Mouse (Mus musculus): ENCODE data around the gene Sap30bp.

Sap30bp gene

DNA sequence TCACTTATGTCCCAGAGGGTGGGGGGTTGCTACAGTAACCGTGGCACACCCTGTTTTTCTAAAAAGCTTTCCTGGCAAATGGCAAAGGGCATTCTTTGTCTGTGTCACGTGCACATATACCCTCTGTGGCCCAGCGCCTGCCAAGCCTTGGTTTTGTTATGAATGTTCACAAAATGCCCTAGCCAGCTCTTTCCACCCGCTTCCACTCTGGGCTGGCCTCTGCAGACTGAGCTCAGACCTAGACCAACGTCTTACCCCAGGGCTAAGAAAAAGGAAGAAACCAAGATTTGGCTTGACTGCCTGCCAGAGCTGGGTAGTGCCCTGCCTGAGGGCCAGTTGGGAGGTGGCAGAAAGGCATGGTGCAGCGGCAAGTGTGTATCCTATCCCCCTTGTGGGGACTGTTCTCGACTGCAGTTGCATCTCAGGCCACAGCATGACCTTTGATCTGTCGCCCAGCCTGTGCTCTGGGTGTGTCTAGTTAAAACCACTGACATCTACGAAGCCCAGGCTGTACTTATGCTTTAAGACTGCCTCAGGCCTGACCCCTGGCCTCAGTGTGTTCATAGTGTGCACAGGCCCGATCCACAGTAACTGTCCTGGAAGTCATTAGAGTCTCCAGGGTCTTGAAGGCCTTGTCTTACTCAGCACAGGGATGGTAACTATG is 22.2 kb downstream of the Sap30bp start:
- no peak for DNase-seq (ENCODE audit: extremely low read depth, low read depth, low spot score)

GRCm38 (mm10) chr11:115956453-115956852 is 23.4 kb downstream of the Sap30bp start:
- no peak for DNase-seq (ENCODE audit: extremely low read depth, low read depth, low spot score)

- DNase-seq (ENCODE audit: extremely low read depth, low read depth, low spot score): peak; percentile 55
Measured at GRCm38 (mm10) chr11:115957971-115958370, 24.9 kb downstream of the Sap30bp start.

DNA sequence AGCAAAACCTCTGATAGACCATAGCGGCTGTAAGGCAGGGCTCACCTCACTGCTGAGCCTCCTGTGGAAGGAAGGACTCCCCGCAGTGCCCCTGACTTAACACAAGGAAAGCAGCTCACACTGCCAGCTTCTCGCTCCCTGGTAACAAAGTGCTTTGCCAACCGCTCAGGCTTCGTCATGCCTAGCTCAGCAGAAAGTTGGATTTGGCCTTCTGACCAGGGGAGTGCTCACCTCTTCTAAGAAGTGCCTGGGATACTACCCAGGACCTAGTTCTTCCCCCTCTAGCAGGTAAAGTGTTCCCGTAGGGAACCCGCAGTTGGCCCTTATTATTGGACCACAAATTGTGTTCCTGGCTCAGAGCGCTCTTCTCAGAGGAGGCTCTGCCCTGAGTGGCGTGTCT is 25.9 kb downstream of the Sap30bp start:
- DNase-seq (ENCODE audit: extremely low read depth, low read depth, low spot score): peak; percentile 82

- DNase-seq (ENCODE audit: extremely low read depth, low read depth, low spot score): no peak
Measured at GRCm38 (mm10) chr11:115962651-115963412, 29.8 kb downstream of the Sap30bp start.

- no peak for DNase-seq (ENCODE audit: extremely low read depth, low read depth, low spot score)
Measured at GRCm38 (mm10) chr11:115964977-115965604, 32.0 kb downstream of the Sap30bp start.

GRCm38 (mm10) chr11:115968731-115969405 is 35.8 kb downstream of the Sap30bp start:
- no peak for DNase-seq (ENCODE audit: extremely low read depth, low read depth, low spot score)

GRCm38 (mm10) chr11:115970006-115970673 is 37.1 kb downstream of the Sap30bp start:
- DNase-seq (ENCODE audit: extremely low read depth, low read depth, low spot score): no peak

- DNase-seq (ENCODE audit: extremely low read depth, low read depth, low spot score): no peak
Measured at GRCm38 (mm10) chr11:115971016-115971415, 37.9 kb downstream of the Sap30bp start.

- DNase-seq (ENCODE audit: extremely low read depth, low read depth, low spot score): no peak
Measured at GRCm38 (mm10) chr11:115974309-115975082, 41.4 kb downstream of the Sap30bp start, which contains the start of gene Itgb4. Gene Itgb4 (plus strand): TSS chr11:115974709.

DNA sequence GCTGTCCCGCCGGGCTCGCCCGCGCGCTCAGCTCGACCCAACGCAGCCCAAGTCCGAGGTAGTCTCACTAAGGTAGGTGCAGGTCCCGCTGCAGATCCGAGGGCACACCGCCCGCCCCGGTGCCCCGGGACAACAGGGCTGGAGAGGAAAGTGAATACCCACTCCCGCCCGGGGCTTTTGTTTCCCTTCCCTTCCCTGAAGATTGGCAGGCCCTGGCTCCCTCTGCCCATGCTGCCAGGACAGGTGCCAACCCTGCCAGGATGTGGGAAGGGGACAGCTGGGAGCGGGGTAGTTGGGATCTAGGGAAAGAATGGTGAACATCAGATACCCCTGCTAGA is 42.0 kb downstream of the Sap30bp start:
- DNase-seq (ENCODE audit: extremely low read depth, low read depth, low spot score): no peak

DNA sequence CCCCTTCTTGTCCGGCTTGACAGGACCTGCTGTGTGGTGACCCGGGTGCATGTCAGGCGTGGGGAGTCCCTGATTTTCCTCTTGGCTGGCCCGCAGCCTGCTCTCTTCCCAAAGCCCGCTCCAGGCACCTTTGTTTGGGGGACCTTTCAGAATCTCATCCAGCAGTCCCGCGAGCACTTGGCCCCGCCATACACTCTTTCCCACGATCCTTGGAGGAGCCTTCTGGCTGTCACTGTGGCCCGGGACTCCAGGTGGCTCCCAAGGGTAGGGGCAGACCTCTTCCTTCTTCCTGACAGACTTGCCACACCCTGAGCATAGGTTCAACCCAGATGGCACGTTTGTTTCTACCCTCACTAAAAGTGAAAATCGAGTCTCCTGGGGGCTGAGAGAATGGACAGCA is 42.5 kb downstream of the Sap30bp start:
- no peak for DNase-seq (ENCODE audit: extremely low read depth, low read depth, low spot score)

DNA sequence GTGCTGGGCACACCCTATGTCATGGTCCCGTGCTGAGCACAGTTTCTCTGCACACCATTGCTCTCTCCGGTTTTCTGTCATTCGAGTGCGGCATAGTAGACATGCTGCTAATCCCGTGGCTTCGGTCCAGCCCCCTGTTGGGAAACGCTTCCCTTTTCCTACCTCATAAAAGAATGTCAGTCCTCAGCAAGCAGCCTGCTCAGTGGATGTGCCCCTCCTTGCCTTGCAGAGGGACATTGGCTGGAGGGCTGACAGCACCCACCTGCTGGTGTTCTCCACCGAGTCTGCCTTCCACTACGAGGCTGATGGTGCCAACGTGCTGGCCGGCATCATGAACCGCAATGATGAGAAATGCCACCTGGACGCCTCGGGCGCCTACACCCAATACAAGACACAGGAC is 49.4 kb downstream of the Sap30bp start:
- DNase-seq (ENCODE audit: extremely low read depth, low read depth, low spot score): no peak

GRCm38 (mm10) chr11:115983291-115983690 is 50.2 kb downstream of the Sap30bp start:
- DNase-seq (ENCODE audit: extremely low read depth, low read depth, low spot score): no peak

- no peak for DNase-seq (ENCODE audit: extremely low read depth, low read depth, low spot score)
Measured at GRCm38 (mm10) chr11:115989686-115990085, 56.6 kb downstream of the Sap30bp start.

DNA sequence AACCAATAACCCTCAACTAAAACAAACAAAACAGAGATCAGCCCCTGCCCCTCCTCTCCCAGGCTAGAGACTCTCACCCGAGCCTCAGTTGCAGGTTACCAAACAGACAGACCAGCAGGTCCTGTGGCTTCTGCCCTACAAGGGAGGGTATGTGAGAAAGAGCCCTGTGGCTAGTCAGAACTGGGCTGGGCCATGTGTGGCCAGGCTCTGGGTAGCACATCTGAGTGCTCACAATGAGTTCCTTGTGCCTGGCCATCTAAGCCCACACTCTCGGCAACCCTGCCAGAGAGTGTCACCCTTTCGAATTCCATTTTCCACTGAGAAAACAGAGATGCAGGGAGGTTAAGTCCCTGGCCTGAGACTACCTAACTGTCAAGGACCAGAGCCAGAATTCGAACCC is 59.0 kb downstream of the Sap30bp start:
- no peak for DNase-seq (ENCODE audit: extremely low read depth, low read depth, low spot score)

GRCm38 (mm10) chr11:115995256-115995655 is 62.2 kb downstream of the Sap30bp start:
- DNase-seq (ENCODE audit: extremely low read depth, low read depth, low spot score): no peak

DNA sequence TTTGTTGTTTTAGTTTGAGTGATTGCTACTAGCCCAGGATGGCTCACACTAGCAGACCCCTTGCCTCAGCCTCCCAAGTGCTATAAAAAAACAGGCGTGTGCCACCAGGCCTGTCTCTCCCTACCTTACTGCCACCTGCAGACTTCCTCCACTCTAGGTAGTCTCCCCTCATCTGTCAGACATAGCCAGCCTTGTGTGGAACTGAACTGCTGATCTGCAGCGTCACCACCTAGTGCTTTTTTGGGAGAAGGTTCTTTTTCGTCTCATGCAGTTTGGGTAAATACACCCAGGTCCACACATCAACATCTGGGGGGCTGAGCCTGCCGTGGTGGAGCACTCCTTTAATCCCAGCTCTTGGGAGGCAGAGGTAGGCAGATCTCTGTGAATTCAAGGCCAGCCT is 64.0 kb downstream of the Sap30bp start:
- DNase-seq (ENCODE audit: extremely low read depth, low read depth, low spot score): no peak

GRCm38 (mm10) chr11:115997662-115998061 is 64.6 kb downstream of the Sap30bp start:
- no peak for DNase-seq (ENCODE audit: extremely low read depth, low read depth, low spot score)

- no peak for DNase-seq (ENCODE audit: extremely low read depth, low read depth, low spot score)
Measured at GRCm38 (mm10) chr11:115999027-115999426, 65.9 kb downstream of the Sap30bp start.
